Mouse (Mus musculus): ENCODE results near the gene Mrpl54.
A peak's percentile ranks its signal among the peaks of the same experiment; 100 is the strongest.
"Not testable (repeated sequence)": the region's sequence is repeated elsewhere in the genome, so short reads cannot be mapped to it uniquely, and the experiment has no call there.

Gene Mrpl54

DNA sequence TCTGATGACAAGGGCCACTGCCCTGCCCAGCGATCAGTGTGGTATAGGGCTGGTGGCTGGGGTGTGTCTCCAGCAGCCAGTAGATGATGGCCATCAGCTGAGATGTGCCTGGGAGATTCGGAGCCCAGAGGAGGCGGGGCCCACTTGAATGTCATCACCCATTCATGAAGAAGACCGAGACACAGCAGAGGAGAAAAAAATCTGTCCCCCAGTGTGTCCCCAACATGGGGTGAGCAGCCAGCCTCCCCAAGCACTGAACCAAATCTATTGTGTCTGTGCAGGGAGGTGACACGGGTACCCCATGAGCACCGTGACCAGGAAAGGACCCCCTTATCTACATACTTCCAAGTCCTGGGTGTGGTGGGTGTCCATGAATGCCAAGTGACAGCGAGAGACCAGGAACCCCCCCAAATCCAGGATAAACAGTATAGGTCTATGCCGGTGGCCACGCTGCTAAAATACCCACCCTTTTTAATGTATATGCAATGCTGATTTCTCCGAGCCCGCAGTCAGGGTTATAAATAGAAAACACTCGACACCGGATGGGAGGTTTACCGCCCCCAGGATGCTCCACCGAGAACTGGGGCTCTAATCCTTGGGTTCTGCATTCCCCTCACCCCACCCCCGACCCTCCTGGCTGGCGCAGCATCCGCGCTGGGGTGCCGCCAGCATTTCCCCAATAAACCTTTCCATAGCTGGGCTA, 36.8 kb downstream of the Mrpl54 start:
- no peak for DNase-seq (ENCODE audit: low spot score)

DNA sequence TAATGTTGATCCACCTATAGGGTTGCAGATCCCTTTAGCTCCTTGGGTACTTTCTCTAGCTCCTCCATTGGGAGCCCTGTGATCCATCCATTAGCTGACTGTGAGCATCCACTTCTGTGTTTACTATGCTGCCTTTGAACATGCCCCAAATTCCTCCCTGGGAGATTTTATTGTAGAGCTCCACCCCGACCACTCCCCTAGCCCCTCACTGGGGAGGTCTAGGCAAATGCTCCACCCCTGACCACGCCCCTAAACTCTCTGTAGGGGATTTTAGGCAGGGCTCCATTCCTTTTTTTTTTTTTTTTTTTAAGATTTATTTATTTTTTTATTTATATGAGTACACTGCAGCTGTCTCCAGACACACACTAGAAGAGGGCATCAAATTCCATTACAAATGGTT, 43.0 kb downstream of the Mrpl54 start:
- DNase-seq (ENCODE audit: low spot score): not testable (repeated sequence)

DNA sequence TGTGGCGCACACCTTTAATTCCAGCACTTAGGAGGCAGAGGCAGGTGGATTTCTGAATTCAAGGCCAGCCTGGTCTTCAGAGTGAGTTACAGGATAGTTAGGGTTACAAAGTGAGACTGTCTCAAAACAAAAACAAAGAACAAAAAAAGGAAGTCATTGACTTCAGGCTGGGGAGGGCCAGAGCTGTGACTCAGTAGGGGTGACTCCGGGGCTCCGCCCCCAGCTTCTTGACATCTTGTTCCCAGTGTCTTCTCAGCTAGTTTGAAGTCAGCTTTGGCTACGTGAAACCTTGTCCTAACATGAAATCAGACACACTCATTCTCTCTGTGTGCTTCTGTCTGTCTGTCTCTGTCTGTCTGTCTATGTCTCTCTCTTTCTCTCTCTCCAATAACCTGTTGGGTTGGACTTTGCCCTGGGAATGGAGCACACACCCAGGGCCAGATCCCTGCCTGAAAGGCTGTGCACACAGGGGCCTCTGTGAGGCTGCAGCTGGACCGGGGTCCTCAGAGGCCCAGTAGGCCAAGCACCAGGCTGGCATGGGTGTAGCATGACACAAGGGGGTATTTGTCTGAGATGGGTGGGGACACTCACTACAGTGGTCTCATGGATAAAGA, 45.2 kb downstream of the Mrpl54 start:
- no peak for DNase-seq (ENCODE audit: low spot score)

DNA sequence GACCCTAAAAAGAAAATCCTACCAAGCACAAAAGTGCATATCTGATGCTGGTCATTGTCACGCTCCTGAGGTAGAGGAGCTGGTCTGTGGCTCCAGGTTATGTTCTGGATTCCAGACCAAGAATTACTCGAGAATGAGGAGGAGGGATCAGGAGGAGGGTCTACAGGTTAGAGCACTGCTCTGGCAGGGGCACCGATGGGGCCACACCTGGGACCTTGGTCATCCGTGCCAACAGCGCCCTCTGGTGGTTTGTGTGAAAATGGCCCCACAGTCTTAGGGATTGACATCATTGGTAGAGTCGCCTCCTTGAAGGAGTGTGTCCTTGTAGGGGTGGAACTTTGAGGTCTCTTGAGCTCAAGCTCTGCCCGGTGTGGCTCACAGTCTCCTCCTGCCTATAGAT, 48.8 kb downstream of the Mrpl54 start:
- DNase-seq (ENCODE audit: low spot score): peak; percentile 89

DNA sequence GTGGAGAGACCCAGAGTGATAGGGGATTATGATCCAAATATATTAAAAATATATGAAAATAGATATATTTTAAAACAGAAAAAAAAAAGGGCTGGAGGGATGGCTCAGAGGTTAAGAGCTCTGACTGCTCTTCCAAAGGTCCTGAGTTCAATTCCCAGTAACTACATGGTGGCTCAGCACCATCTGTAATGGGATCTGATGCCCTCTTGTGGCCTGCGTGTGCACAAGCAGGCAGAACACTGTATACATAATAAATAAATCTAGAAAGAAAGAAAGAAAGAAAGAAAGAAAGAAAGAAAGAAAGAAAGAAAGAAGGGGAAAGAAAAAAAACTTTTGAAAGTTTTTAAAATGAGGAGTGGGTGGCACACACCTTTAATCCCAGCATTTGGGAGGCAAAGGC, 49.5 kb downstream of the Mrpl54 start:
- DNase-seq (ENCODE audit: low spot score): not testable (repeated sequence)

DNA sequence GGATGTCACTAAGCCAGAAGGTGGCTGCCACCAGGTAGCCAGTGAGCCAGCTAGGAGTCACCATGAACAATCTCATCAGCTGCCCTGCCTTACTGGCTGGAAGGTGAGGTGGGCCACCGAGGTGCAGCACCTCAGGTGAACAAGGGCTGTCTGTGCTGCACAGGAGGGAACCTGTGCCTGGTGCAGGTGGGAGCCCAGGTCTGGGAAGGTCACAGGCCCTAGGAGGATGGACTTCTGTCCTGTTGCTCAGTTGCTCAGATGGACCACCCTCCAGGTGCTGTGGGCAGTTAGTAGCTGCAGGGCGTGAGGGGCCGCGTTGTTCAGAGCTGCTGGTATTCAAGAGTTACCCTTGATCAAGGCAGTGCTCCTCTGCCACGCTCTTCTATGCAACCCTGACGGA, 49.9 kb downstream of the Mrpl54 start:
- no peak for DNase-seq (ENCODE audit: low spot score)

DNA sequence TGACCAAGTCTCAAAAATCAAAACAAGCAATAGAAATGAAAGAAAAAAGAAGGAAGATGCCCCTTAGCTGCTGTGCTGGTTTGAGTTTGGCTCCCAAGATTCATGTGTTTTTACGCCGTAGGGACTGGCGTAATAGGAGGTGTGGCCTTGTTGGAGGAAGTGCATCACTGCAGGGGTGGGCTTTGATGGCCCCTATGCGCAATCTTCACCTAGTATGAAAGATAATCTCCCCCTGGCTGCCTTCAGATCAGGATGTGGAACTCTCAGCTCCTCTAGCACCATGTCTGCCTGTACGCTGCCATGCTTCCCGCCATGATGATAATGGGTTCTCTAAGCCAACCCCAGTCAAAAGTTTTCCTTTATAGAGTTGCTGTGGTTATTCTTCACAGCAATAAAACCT, 50.5 kb downstream of the Mrpl54 start:
- no peak for DNase-seq (ENCODE audit: low spot score)

Data from testis, postnatal 10 days (tissue).